Mouse (Mus musculus): ENCODE results near the gene Mrap. TPM values are rescaled to one million over a fixed set of nuclear protein-coding genes. Genes with fewer than 3 reads are reported as not detected.

Gene Mrap
- polyA plus RNA-seq, 1 experiment from 2014 or later = 9.6 TPM

- ATAC-seq (replicated peaks; ENCODE audit: low FRiP score) = no peak
- Histone ChIP-seq H3K4me2 (peak overlapping the region; percentile 7; the same call in 1 of the 2 replicates), H3K27me3 (peaks cover 22% of the 10 kb centered on the region), H3K9ac (no peak overlapping the region), H3K4me1 (peaks cover 27% of the 10 kb centered on the region), H3K4me3 (replicated peaks) (no peak overlapping the region), H3K36me3 (no peaks in the 10 kb centered on the region), H3K9me3 (replicated peaks) (no peaks in the 10 kb centered on the region), H3K27ac (no peak overlapping the region)
- 62% methylated on average over 17 of the region's 17 CpGs for WGBS
These were observed 28.2 kb upstream of the Mrap start for GRCm38 (mm10) chr16:90709711-90710289.

GRCm38 (mm10) chr16:90710313-90710712 lies 27.7 kb upstream of the Mrap start:
- 0 out of 2 replicates have a peak overlapping the region, but pooled peaks have one; percentile 7 for H3K4me2 ChIP-seq
- no peak for ATAC-seq (replicated peaks; ENCODE audit: low FRiP score)

GRCm38 (mm10) chr16:90724051-90724450 lies 14.0 kb upstream of the Mrap start:
- H3K9me3 ChIP-seq (replicated peaks) = no peaks in the 10 kb centered on the region
- no peak overlapping the region for H3K9ac ChIP-seq
- peaks cover 12% of the 10 kb centered on the region for H3K4me1 ChIP-seq
- peaks cover 59% of the 10 kb centered on the region for H3K36me3 ChIP-seq
- 95% methylated on average over 4 of the region's 4 CpGs for WGBS
- H3K4me2 ChIP-seq = no peak overlapping the region
- H3K27ac ChIP-seq = no peak overlapping the region
- no peak overlapping the region for H3K4me3 ChIP-seq (replicated peaks)
- ATAC-seq (replicated peaks; ENCODE audit: low FRiP score) = no peak
- H3K27me3 ChIP-seq = no peaks in the 10 kb centered on the region

More at GRCm38 (mm10) chr16:90710313-90710712, 27.7 kb upstream of the Mrap start:
- Histone ChIP-seq H3K27me3 (peaks cover 22% of the 10 kb centered on the region), H3K36me3 (no peaks in the 10 kb centered on the region), H3K4me3 (replicated peaks) (no peak overlapping the region), H3K9me3 (replicated peaks) (no peaks in the 10 kb centered on the region), H3K27ac (no peak overlapping the region), H3K4me1 (peaks cover 26% of the 10 kb centered on the region), H3K9ac (no peak overlapping the region)
- WGBS = 70% methylated on average over 12 of the region's 12 CpGs

GRCm38 (mm10) chr16:90726600-90727227 lies 11.3 kb upstream of the Mrap start:
- H3K4me1 ChIP-seq = peaks cover 12% of the 10 kb centered on the region
- peak overlapping the region; percentile 95 for H3K4me2 ChIP-seq
- H3K9ac ChIP-seq = peak overlapping the region; percentile 81
- H3K27ac ChIP-seq = peak overlapping the region; percentile 64
- peaks cover 35% of the 10 kb centered on the region for H3K36me3 ChIP-seq
- H3K9me3 ChIP-seq (replicated peaks) = no peaks in the 10 kb centered on the region
- no peaks in the 10 kb centered on the region for H3K27me3 ChIP-seq
- WGBS = 6% methylated on average over 38 of the region's 38 CpGs
- H3K4me3 ChIP-seq (replicated peaks) = peak overlapping the region; percentile 95
- peak; percentile 65 for ATAC-seq (replicated peaks; ENCODE audit: low FRiP score)

- H3K27ac ChIP-seq = peak within 1 kb of the TSS; percentile 84
- WGBS = 2% methylated on average over 53 of the region's 53 CpGs
- no peaks in the 10 kb centered on the region for H3K27me3 ChIP-seq
- peaks cover 27% of the 10 kb centered on the region for H3K36me3 ChIP-seq
- no peaks in the 10 kb centered on the region for H3K9me3 ChIP-seq (replicated peaks)
- ATAC-seq (replicated peaks; ENCODE audit: low FRiP score) = peak; percentile 96
- H3K4me3 ChIP-seq (replicated peaks) = peak within 1 kb of the TSS; percentile 95
- peak within 1 kb of the TSS; percentile 95 for H3K4me2 ChIP-seq
- peaks cover 12% of the 10 kb centered on the region for H3K4me1 ChIP-seq
- H3K9ac ChIP-seq = peak within 1 kb of the TSS; percentile 81
These were observed 10.5 kb upstream of the Mrap start, which contains the start of gene Mis18a for GRCm38 (mm10) chr16:90727233-90728115. Mis18a (minus strand) TSS chr16:90727404.

- no peak for ATAC-seq (replicated peaks; ENCODE audit: low FRiP score)
- H3K27ac ChIP-seq = no peak overlapping the region
These were observed 2.4 kb upstream of the Mrap start for GRCm38 (mm10) chr16:90735611-90736010.

GRCm38 (mm10) chr16:90736672-90737270 lies 1.2 kb upstream of the Mrap start:
- Histone ChIP-seq H3K9me3 (replicated peaks) (no peaks in the 10 kb centered on the region), H3K4me3 (replicated peaks) (no peak overlapping the region), H3K4me2 (no peak overlapping the region), H3K27me3 (no peaks in the 10 kb centered on the region), H3K36me3 (no peaks in the 10 kb centered on the region), H3K9ac (no peak overlapping the region), H3K27ac (no peak overlapping the region), H3K4me1 (peaks cover 7% of the 10 kb centered on the region)
- 0 out of 2 replicates have a peak, but pooled peaks have one; percentile 28 for ATAC-seq (replicated peaks; ENCODE audit: low FRiP score)
- 37% methylated on average over 10 of the region's 10 CpGs for WGBS

More at GRCm38 (mm10) chr16:90735611-90736010, 2.4 kb upstream of the Mrap start:
- Histone ChIP-seq H3K4me1 (peaks cover 5% of the 10 kb centered on the region; the same call in 1 of the 2 replicates), H3K4me2 (no peak overlapping the region), H3K4me3 (replicated peaks) (no peak overlapping the region), H3K9ac (no peak overlapping the region), H3K36me3 (no peaks in the 10 kb centered on the region), H3K27me3 (no peaks in the 10 kb centered on the region), H3K9me3 (replicated peaks) (no peaks in the 10 kb centered on the region)
- 78% methylated on average over 4 of the region's 4 CpGs for WGBS

GRCm38 (mm10) chr16:90747143-90747542 lies 9.1 kb downstream of the Mrap start:
- H3K4me1 ChIP-seq = peaks cover 11% of the 10 kb centered on the region
- no peak for ATAC-seq (replicated peaks; ENCODE audit: low FRiP score)
- H3K4me2 ChIP-seq = no peak overlapping the region
- H3K36me3 ChIP-seq = peaks cover 19% of the 10 kb centered on the region
- H3K27ac ChIP-seq = no peak overlapping the region
- no peaks in the 10 kb centered on the region for H3K27me3 ChIP-seq
- H3K4me3 ChIP-seq (replicated peaks) = no peak overlapping the region
- 87% methylated on average over 6 of the region's 6 CpGs for WGBS
- no peak overlapping the region for H3K9ac ChIP-seq
- H3K9me3 ChIP-seq (replicated peaks) = no peaks in the 10 kb centered on the region

GRCm38 (mm10) chr16:90748169-90748568 lies 10.2 kb downstream of the Mrap start:
- Histone ChIP-seq H3K36me3 (peaks cover 28% of the 10 kb centered on the region), H3K4me1 (0 out of 2 replicates have a peak, but pooled peaks cover 3% of the 10 kb centered on the region)
- no peak for ATAC-seq (replicated peaks; ENCODE audit: low FRiP score)

GRCm38 (mm10) chr16:90753386-90753941 lies 15.5 kb downstream of the Mrap start:
- H3K36me3 ChIP-seq = peaks cover 76% of the 10 kb centered on the region
- no peak overlapping the region for H3K4me3 ChIP-seq (replicated peaks)
- WGBS = 89% methylated on average over 13 of the region's 13 CpGs
- H3K4me1 ChIP-seq = no peaks in the 10 kb centered on the region
- no peaks in the 10 kb centered on the region for H3K9me3 ChIP-seq (replicated peaks)
- H3K9ac ChIP-seq = no peak overlapping the region
- no peak for ATAC-seq (replicated peaks; ENCODE audit: low FRiP score)
- no peak overlapping the region for H3K4me2 ChIP-seq
- no peak overlapping the region for H3K27ac ChIP-seq
- no peaks in the 10 kb centered on the region for H3K27me3 ChIP-seq

More at GRCm38 (mm10) chr16:90748169-90748568, 10.2 kb downstream of the Mrap start:
- no peaks in the 10 kb centered on the region for H3K9me3 ChIP-seq (replicated peaks)
- WGBS = 94% methylated on average over 7 of the region's 7 CpGs
- no peak overlapping the region for H3K27ac ChIP-seq
- no peak overlapping the region for H3K9ac ChIP-seq
- H3K27me3 ChIP-seq = no peaks in the 10 kb centered on the region
- H3K4me2 ChIP-seq = no peak overlapping the region
- no peak overlapping the region for H3K4me3 ChIP-seq (replicated peaks)

- no peak overlapping the region for H3K4me2 ChIP-seq
- H3K9me3 ChIP-seq (replicated peaks) = no peaks in the 10 kb centered on the region
- peaks cover 85% of the 10 kb centered on the region for H3K36me3 ChIP-seq
- no peak overlapping the region for H3K9ac ChIP-seq
- no peak overlapping the region for H3K4me3 ChIP-seq (replicated peaks)
- H3K27ac ChIP-seq = no peak overlapping the region
- H3K4me1 ChIP-seq = no peaks in the 10 kb centered on the region
- H3K27me3 ChIP-seq = no peaks in the 10 kb centered on the region
- ATAC-seq (replicated peaks; ENCODE audit: low FRiP score) = no peak
- WGBS = 80% methylated on average over 3 of the region's 3 CpGs
These were observed 21.3 kb downstream of the Mrap start for GRCm38 (mm10) chr16:90759335-90759734.

Measured in kidney, embryonic 15.5 days (tissue).